Mouse (Mus musculus) midbrain, embryonic 16.5 days (tissue): ENCODE results near the gene Il2ra. TPM values are rescaled to one million over a fixed set of nuclear protein-coding genes. Genes with fewer than 3 reads are reported as not detected.

Source experiments
- ATAC-seq: fragments of 200-750 bp; cut with Nextera tagmentation; 2 replicates; pipeline ENCODE4 v1.8.0; 2017; ENCODE audit warnings: moderate TSS enrichment
- H3K27ac ChIP-seq: fragments of 300-500 bp; sonication (generic); 2 replicates; pipeline ENCODE4 v1.5.1; 2014; ENCODE audit warnings: mild to moderate bottlenecking, low read length, mixed read lengths
- H3K27me3 ChIP-seq: fragments of 300-500 bp; sonication (generic); 2 replicates; pipeline ENCODE4 v1.6.1; 2014; ENCODE audit warnings: low read depth, low read length, mixed read lengths; ENCODE audit not compliant: control insufficient read depth, insufficient read depth
- H3K36me3 ChIP-seq: fragments of 300-500 bp; sonication (generic); 2 replicates; pipeline ENCODE4 v1.6.1; 2014; ENCODE audit warnings: mild to moderate bottlenecking, low read length, moderate library complexity, mixed read lengths; ENCODE audit not compliant: control insufficient read depth, insufficient read depth
- H3K4me1 ChIP-seq: fragments of 300-500 bp; sonication (generic); 2 replicates; pipeline ENCODE4 v1.6.1; 2014; ENCODE audit warnings: mild to moderate bottlenecking, low read length, mixed read lengths; ENCODE audit not compliant: control insufficient read depth, insufficient read depth
- H3K4me2 ChIP-seq: fragments of 300-500 bp; sonication (generic); 2 replicates; pipeline ENCODE4 v1.6.1; 2014; ENCODE audit warnings: mild to moderate bottlenecking, low read length, mixed read lengths
- H3K4me3 ChIP-seq: fragments of 300-500 bp; sonication (generic); 2 replicates; pipeline ENCODE4 v1.5.1; 2014; ENCODE audit warnings: low read depth, mild to moderate bottlenecking, low read length, moderate library complexity, mixed read lengths
- H3K9ac ChIP-seq: fragments of 300-500 bp; sonication (generic); 2 replicates; pipeline ENCODE4 v1.6.1; 2014; ENCODE audit warnings: low read depth, low read length, mixed read lengths
- H3K9me3 ChIP-seq: fragments of 300-500 bp; sonication (generic); replicated peaks from 2 replicates; pipeline ENCODE4 v1.6.1; 2014; ENCODE audit warnings: mild to moderate bottlenecking, low read length, mixed read lengths; ENCODE audit not compliant: control insufficient read depth, poor library complexity, severe bottlenecking
- WGBS: fragments of 180-500 bp; shearing (Covaris S2); extraction: QIAGEN DNeasy Blood & Tissue Kit; methylation state at CpG from one replicate; pipeline ENCODE4 v1.1.7; 2014; 5-methylcytosine and 5-hydroxymethylcytosine counted together
- polyA plus RNA-seq: library from polyadenylated mRNA; unstranded; fragments of >200 nt; fragmentation: Nextera tagmentation; extraction: Ambion mirVana; gene quantifications from 2 replicates; pipeline ENCODE4 v1.2.1, GENCODE M21; 2015

The Il2ra gene
- polyA plus RNA-seq, 1 experiment from 2014 or later: 0.04 TPM

DNA sequence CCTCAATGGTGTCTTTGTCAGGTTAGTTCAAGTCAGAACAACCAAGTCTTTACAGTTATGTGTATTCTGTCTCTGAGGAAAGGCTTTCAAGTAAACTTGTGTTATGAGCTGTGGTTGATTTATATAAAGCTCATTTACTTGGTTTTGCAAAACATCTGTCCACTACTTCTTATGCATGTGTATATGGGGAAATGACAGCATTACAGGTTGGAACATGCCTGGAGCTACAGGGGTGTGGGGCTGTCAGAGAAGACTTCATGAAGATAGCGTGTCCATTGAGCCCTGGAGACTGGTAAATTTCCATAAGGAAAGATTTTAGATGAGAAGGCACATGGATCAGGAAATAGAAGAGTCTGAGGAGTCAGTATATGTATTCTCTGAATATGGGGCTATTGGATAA is 1.4 kb downstream of the Il2ra start:
- Histone ChIP-seq H3K9me3 (no peaks in the 10 kb centered on the region), H3K4me2 (no peak overlapping the region), H3K36me3 (no peaks in the 10 kb centered on the region), H3K4me3 (no peak overlapping the region), H3K9ac (no peak overlapping the region), H3K27me3 (no peaks in the 10 kb centered on the region), H3K4me1 (no peaks in the 10 kb centered on the region), H3K27ac (no peak overlapping the region)
- 88% methylated on average over 1 of the region's 1 CpGs for WGBS
- ATAC-seq: no peak

DNA sequence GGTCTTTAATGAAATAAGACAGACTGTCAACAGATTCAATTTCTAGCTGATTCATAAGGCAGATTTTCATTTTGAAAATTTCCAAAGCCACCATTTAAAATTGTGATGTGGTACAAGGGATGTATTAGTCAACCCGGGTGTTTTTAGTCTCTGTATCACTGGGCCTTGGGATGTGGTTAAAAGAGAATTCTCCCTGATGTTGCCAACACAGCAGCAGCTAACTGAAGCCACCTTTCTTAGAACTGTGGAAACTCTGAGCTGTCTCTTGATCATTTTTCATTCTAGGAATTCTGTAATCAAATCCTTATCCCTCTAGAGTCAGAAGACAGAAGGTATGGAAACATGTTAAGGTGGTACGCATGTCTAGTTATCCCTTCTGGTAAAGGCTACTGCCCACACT is 2.7 kb downstream of the Il2ra start:
- Histone ChIP-seq H3K4me2 (no peak overlapping the region), H3K4me1 (no peaks in the 10 kb centered on the region), H3K27me3 (no peaks in the 10 kb centered on the region), H3K9me3 (no peaks in the 10 kb centered on the region), H3K27ac (no peak overlapping the region), H3K4me3 (no peak overlapping the region), H3K36me3 (no peaks in the 10 kb centered on the region), H3K9ac (no peak overlapping the region)
- 91% methylated on average over 2 of the region's 2 CpGs for WGBS
- no peak for ATAC-seq

DNA sequence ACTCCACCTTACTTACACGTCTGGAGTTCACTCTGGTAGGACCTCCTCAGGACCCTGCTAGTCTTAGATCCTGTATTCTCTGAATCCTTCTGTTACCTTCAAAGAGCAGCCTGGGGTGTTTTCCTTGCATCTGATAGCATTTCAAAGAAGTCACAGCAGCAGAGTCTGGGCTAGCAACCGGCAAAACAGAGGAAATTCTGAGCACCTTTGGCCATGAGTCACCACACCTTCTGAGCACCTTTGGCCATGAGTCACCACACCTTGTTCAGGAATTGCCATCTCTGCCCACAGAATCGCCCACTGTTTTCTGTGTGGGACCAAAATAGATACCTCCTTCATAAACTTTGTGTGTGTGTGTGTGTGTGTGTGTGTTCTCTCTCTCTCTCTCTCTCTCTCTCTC is 8.9 kb downstream of the Il2ra start:
- no peak for ATAC-seq
- H3K4me1 ChIP-seq: no peaks in the 10 kb centered on the region

DNA sequence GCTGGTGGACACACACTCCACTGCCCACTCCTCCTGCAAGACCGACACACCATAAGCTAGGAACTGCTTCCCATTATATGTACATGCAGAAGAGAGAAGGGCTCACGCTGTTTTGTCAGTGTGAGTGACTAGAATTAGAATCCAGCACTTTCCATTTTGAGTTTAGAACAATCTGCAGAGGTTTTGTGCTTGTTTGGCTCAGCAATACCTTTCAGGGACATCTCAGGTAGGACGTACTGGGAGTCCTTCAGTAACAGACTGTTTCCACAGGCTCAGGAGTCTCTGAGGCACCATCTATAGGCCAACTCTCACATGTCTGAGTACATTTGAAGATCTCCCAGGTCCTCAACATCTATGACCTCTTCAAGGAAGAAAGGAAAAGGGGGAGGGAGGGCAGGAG is 9.6 kb downstream of the Il2ra start:
- no peaks in the 10 kb centered on the region for H3K9me3 ChIP-seq
- no peaks in the 10 kb centered on the region for H3K4me1 ChIP-seq
- no peak overlapping the region for H3K27ac ChIP-seq
- 71% methylated on average over 3 of the region's 3 CpGs for WGBS
- no peaks in the 10 kb centered on the region for H3K27me3 ChIP-seq
- no peak for ATAC-seq
- H3K4me3 ChIP-seq: no peak overlapping the region
- no peak overlapping the region for H3K4me2 ChIP-seq
- H3K9ac ChIP-seq: no peak overlapping the region
- no peaks in the 10 kb centered on the region for H3K36me3 ChIP-seq

More for the DNA sequence above, 8.9 kb downstream of the Il2ra start:
- Histone ChIP-seq H3K9me3 (no peaks in the 10 kb centered on the region), H3K4me3 (no peak overlapping the region), H3K27me3 (no peaks in the 10 kb centered on the region), H3K4me2 (no peak overlapping the region), H3K36me3 (no peaks in the 10 kb centered on the region), H3K27ac (no peak overlapping the region), H3K9ac (no peak overlapping the region)
- WGBS: 51% methylated on average over 3 of the region's 3 CpGs

DNA sequence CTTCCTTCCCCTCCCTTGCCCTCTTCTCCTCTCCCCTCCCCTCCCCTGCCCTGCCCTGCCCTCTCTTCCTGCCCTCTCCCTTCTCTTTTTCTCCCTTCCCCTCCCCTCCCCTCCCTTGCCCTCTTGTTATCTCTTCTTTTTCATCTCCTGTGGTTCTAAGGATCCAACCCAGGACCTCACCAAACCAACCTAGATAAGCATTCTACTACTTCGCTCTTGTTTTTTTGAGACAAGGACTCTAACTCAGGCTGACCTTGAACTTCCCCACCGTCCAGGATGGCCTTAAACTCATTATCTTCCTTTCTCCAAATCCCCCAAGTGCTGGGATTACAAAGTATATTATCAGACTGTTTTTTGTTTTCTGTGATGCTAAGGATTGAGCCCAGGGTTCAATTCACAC is 10.2 kb downstream of the Il2ra start:
- Histone ChIP-seq H3K27me3 (no peaks in the 10 kb centered on the region), H3K4me2 (no peak overlapping the region), H3K9me3 (no peaks in the 10 kb centered on the region), H3K27ac (no peak overlapping the region), H3K4me3 (no peak overlapping the region), H3K36me3 (no peaks in the 10 kb centered on the region), H3K9ac (no peak overlapping the region), H3K4me1 (no peaks in the 10 kb centered on the region)
- ATAC-seq: no peak
- 74% methylated on average over 2 of the region's 2 CpGs for WGBS

DNA sequence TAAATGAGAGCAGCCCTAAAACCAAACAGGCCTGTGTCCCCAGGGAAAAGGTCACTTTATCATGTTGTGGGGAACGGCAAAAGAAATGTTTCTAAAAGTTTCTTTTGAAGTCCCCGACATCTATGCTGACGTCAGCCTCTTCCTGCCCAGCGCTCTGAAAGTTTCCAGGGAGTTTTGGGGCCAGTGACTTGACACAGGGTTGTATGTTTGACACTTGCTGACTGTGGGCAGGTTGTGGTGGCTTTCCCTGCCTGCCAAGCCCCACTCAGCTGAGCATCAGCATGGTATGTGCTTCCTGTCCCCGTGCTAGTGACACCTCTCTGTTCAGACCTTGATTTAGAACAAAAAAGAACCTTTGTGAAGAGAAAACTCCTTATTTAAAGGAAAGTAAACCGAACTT is 10.7 kb downstream of the Il2ra start:
- H3K4me1 ChIP-seq: no peaks in the 10 kb centered on the region
- no peak for ATAC-seq
- H3K27ac ChIP-seq: no peak overlapping the region
- WGBS: 62% methylated on average over 6 of the region's 6 CpGs
- no peaks in the 10 kb centered on the region for H3K9me3 ChIP-seq
- H3K9ac ChIP-seq: no peak overlapping the region
- H3K36me3 ChIP-seq: no peaks in the 10 kb centered on the region
- no peak overlapping the region for H3K4me3 ChIP-seq
- H3K27me3 ChIP-seq: no peaks in the 10 kb centered on the region
- no peak overlapping the region for H3K4me2 ChIP-seq

DNA sequence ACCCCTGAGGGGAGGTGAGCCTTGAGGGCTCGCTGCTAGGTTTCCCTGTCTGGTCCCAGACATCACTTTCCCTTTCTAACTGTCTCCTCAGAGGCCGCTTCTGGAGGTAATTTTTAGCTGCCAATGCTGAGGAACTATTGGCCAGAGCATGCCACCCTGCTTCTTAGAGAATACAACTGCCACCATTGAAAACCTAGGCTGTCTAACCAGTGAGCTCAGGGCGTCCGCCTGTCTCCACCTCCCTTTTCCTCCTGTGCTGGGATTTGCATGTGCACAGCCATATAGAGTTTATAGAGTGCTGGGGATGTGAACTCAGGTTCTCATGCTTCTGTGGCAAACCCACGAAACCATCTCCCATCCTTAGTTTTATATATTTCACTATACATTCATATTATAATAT is 11.2 kb downstream of the Il2ra start:
- ATAC-seq: no peak

DNA sequence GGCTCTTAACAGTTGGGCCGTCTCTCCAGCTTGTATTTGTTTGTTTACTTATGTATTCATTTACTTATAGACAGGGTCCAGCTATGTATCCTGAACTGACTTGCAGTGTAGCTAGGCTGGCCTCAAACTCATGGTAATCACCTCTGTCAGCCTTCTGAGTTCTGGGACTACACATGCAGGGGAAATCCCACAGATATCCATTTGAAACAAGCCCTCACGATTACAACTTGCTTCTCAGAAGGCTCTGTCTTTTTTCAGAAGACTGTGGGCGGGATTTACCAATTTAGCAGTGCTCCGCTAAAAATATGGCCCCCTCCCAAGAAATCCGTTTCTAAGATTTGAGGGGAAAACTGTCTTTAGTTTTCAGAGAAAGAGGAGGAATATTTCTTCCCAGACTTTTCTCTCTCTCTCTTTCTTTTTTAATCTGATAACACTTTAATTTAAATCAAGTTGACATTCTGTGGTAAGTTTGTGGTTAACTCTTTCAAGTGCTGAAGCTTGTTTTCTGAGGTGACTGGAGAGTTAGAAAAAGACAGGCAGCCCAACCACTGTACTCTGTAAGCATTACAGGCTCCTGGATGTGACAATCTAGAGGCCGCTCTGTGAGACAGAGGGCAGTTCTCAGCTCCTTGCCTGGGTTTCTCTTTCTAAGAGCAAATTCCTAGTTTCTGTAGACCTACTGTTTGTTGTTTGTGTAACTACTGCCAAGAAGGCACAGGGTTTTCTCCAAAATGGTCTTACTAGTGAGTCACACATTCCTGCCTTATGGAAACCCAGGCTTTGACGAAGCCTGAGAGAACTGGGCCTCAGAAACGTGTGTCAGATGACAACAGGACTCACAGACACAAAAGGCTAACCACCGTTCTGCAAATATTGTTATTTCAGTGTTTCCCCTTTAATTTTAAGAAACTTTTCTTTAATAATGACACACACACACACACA is 12.7 kb downstream of the Il2ra start:
- Histone ChIP-seq H3K36me3 (no peaks in the 10 kb centered on the region), H3K27ac (no peak overlapping the region), H3K4me3 (no peak overlapping the region), H3K27me3 (no peaks in the 10 kb centered on the region), H3K9ac (no peak overlapping the region), H3K4me2 (no peak overlapping the region), H3K9me3 (no peaks in the 10 kb centered on the region), H3K4me1 (peaks cover 3% of the 10 kb centered on the region; the same call in 1 of the 2 replicates)
- ATAC-seq: no peak
- 75% methylated on average over 9 of the region's 9 CpGs for WGBS

More for the DNA sequence above, 11.2 kb downstream of the Il2ra start:
- WGBS: 77% methylated on average over 5 of the region's 5 CpGs
- H3K36me3 ChIP-seq: no peaks in the 10 kb centered on the region
- no peak overlapping the region for H3K9ac ChIP-seq
- H3K4me1 ChIP-seq: no peaks in the 10 kb centered on the region
- no peaks in the 10 kb centered on the region for H3K9me3 ChIP-seq
- H3K4me2 ChIP-seq: no peak overlapping the region
- no peak overlapping the region for H3K27ac ChIP-seq
- H3K27me3 ChIP-seq: no peaks in the 10 kb centered on the region
- no peak overlapping the region for H3K4me3 ChIP-seq

DNA sequence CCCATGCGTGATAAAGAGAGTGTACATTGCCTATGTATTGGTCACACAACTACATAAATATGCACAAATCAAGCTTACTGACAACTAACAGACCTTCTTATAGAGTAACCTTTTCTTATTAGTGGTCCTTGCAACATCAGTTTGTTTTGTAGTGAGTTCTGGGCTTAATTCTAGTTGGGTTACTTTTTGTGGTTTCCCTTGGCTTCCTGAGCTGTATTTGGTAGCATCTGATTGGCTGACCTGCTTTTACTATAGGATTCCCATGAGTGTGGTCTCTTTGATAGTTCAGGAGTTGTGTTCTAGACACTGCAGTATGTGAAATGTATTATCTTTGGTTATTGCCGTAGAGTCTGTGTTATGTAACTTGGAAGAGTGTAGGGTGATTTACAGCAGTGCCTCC is 15.0 kb downstream of the Il2ra start:
- no peak for ATAC-seq
- no peak overlapping the region for H3K4me3 ChIP-seq
- WGBS: 87% methylated on average over 2 of the region's 2 CpGs
- no peak overlapping the region for H3K27ac ChIP-seq
- no peak overlapping the region for H3K9ac ChIP-seq
- H3K36me3 ChIP-seq: no peaks in the 10 kb centered on the region
- H3K4me1 ChIP-seq: peaks cover 3% of the 10 kb centered on the region; the same call in 1 of the 2 replicates
- no peaks in the 10 kb centered on the region for H3K27me3 ChIP-seq
- H3K9me3 ChIP-seq: no peaks in the 10 kb centered on the region
- H3K4me2 ChIP-seq: no peak overlapping the region
